Mouse (Mus musculus) small intestine, adult 2 months (tissue): Measurements from ENCODE around the gene Zfp652. TPM values are rescaled to one million over a fixed set of nuclear protein-coding genes. Genes with fewer than 3 reads are reported as not detected.
"Not testable (repeated sequence)": the region's sequence is repeated elsewhere in the genome, so short reads cannot be mapped to it uniquely, and the experiment has no call there.

ENCODE experiments used
- H3K27ac ChIP-seq: fragments of 200-500 bp; 2 replicates; pipeline ENCODE4 v1.5.1; 2012; ENCODE audit warnings: low read depth, low read length, control low read depth, inconsistent platforms; ENCODE audit not compliant: insufficient read depth
- H3K27me3 ChIP-seq: fragments of 200-500 bp; 2 replicates; pipeline ENCODE4 v1.6.1; 2012; ENCODE audit warnings: mild to moderate bottlenecking, moderate library complexity, low read length, inconsistent platforms; ENCODE audit not compliant: control insufficient read depth, insufficient read depth
- H3K36me3 ChIP-seq: fragments of 200-500 bp; 2 replicates; pipeline ENCODE4 v1.6.1; 2012; ENCODE audit warnings: mild to moderate bottlenecking, low read length, control low read depth, inconsistent platforms; ENCODE audit not compliant: control insufficient read depth, insufficient read depth
- H3K4me1 ChIP-seq: fragments of 200-500 bp; 2 replicates; pipeline ENCODE4 v1.6.1; 2012; ENCODE audit warnings: low read length, inconsistent platforms, mixed read lengths; ENCODE audit not compliant: control insufficient read depth, insufficient read depth, insufficient read length
- H3K4me3 ChIP-seq: fragments of 200-500 bp; 2 replicates; pipeline ENCODE4 v1.5.1; 2012; ENCODE audit warnings: low read depth, mild to moderate bottlenecking, control low read depth, inconsistent platforms, low read length, moderate library complexity
- CTCF ChIP-seq: fragments of 200-500 bp; IDR thresholded peaks from 2 replicates; pipeline ENCODE4 v1.5.1; 2012; ENCODE audit warnings: low read depth, mild to moderate bottlenecking, control low read depth, inconsistent platforms, low read length, moderate library complexity, mixed read lengths; ENCODE audit not compliant: insufficient replicate concordance, insufficient read length; ENCODE audit errors: extremely low read depth
- POLR2A ChIP-seq: fragments of 200-500 bp; IDR thresholded peaks from 2 replicates; pipeline ENCODE4 v1.6.1; 2012; ENCODE audit warnings: low read depth, mild to moderate bottlenecking, control low read depth, inconsistent platforms, low read length, moderate library complexity
- WGBS: fragments of 180-500 bp; shearing (Covaris S2); methylation state at CpG from one replicate; pipeline ENCODE4 v1.1.7; 2018; 5-methylcytosine and 5-hydroxymethylcytosine counted together
- polyA plus RNA-seq: library from polyadenylated mRNA; depleted of rRNA; stranded (reverse); fragments of >200 nt; gene quantifications from 2 replicates; pipeline ENCODE4 v1.2.3, GENCODE M21; 2012; rRNA removed

Gene Zfp652
- polyA plus RNA-seq, 1 experiment = 25.1 TPM

DNA sequence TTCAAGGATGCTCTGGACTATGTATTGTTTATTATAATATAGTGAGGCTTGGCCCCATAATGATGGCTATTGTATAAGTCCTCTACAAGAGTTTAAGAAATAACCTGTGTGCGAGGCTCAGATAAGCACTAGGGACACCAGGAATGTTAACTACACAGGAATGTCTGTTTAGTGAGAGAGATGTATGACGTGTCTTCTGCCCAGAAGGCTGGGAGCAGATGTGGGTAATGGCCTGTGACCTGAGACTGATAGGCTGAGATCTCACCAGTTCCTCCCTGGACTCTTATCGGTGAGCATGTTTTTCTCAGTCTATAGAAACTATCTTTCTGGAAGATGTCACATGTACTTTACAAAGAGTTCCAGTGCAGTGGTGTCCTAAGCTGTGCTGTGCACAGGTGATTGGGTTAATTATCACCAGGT lies 147.6 kb downstream of the Zfp652 start:
- TF ChIP-seq CTCF (no peak), POLR2A (no peak)
- no peaks in the 10 kb centered on the region; the same call in 1 of the 2 replicates for H3K4me1 ChIP-seq
- no peaks in the 10 kb centered on the region for H3K27me3 ChIP-seq
- WGBS = 13% methylated on average over 3 of the region's 3 CpGs
- H3K27ac ChIP-seq = no peak overlapping the region
- peaks cover 9% of the 10 kb centered on the region; the same call in 1 of the 2 replicates for H3K36me3 ChIP-seq
- no peak overlapping the region; the same call in 1 of the 2 replicates for H3K4me3 ChIP-seq

DNA sequence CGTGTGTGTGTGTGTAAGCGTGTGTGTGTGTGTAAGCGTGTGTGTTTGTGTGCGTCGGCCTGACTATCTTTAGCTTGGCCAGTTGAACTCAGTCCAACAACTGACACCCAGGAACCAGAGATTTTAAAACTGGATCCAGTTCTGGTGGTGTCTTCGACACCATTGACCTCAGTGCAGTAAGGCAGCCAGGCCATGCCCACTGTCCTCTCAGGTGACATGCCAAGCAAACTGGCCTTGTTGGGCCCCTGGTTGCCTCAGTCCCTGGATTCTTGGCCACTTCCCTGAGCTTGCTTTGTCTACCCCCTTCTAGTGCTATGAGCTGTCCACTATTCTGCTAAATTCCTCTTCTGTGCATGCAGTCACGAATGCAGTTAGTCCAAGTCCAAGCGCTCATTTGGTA lies 148.9 kb downstream of the Zfp652 start:
- TF ChIP-seq POLR2A (no peak), CTCF (no peak)
- 93% methylated on average over 8 of the region's 8 CpGs for WGBS
- H3K4me3 ChIP-seq = no peak overlapping the region
- no peaks in the 10 kb centered on the region for H3K27me3 ChIP-seq
- no peak overlapping the region for H3K27ac ChIP-seq
- H3K36me3 ChIP-seq = peaks cover 20% of the 10 kb centered on the region
- no peaks in the 10 kb centered on the region; the same call in 1 of the 2 replicates for H3K4me1 ChIP-seq

DNA sequence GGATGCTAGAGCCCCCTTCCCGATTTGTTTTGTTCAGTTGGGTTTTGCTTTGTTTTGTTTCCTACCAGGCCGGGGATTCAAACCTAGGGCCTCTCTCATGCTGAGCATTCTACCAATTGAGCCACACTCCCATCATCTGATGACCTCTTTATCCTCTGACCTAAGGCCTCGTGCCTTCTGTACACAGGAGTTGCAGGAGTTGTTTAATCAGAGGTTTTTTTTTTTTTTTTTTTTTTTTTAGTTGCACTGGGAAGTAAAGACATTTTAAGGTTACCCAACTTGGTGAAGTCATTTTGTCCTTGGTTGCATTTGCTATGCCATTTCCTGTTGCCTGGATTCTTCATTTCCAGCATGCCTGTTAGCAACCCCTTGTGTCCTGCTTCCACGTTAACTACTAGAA lies 157.0 kb downstream of the Zfp652 start:
- H3K27me3 ChIP-seq = no peaks in the 10 kb centered on the region
- no peaks in the 10 kb centered on the region for H3K4me1 ChIP-seq
- TF ChIP-seq CTCF = no peak
- TF ChIP-seq POLR2A = no peak
- peaks cover 69% of the 10 kb centered on the region for H3K36me3 ChIP-seq
- H3K4me3 ChIP-seq = no peak overlapping the region
- WGBS = 71% methylated on average over 4 of the region's 4 CpGs
- no peak overlapping the region for H3K27ac ChIP-seq

DNA sequence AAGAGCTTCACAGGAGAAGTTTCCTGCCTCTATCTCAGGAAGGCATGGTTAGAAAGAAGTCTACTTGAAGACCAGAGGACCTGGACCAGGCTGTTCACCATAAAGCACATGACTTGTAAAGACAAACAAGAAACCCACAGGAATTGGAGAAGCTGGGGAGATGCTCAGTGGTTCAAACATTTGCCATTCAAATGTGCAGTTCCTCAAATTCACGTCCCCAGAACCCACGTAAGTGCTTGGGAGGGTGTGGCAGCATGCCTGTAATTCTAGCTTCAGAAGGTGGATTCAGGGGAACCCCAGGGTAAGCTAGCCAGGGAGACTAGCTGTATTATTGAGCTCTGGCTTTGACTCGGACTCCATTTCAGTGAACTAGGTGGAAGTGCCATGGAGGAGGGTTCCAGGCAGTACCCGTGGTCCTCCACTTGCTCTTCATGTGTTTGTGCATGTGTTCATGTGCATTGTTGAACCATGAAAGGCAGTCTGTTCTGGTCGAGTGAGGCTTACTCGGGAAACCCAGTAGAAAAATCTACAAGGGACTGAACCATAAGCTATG lies 157.5 kb downstream of the Zfp652 start:
- Histone ChIP-seq H3K27ac (no peak overlapping the region), H3K36me3 (peaks cover 73% of the 10 kb centered on the region), H3K4me1 (no peaks in the 10 kb centered on the region), H3K4me3 (no peak overlapping the region), H3K27me3 (no peaks in the 10 kb centered on the region)
- 71% methylated on average over 6 of the region's 6 CpGs for WGBS
- TF ChIP-seq POLR2A = no peak
- no peak for TF ChIP-seq CTCF

DNA sequence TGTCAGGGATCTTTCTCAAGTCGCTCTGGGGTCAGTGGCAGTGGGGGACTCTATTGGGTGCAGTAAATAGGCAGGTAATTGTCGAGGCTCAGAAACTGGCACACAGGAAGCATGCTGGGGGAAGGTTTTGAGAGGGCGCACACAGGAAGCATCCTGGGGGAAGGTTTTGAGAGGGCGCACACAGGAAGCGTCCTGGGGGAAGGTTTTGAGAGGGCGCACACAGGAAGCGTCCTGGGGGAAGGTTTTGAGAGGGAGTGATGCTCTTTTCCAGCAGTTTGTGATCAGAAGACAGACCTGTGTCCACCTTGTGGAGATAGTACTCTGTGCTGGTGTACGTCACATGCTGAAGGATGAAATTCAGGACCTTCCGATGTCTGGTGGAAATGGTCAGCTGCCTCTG lies 163.3 kb downstream of the Zfp652 start:
- Histone ChIP-seq H3K4me1 (no peaks in the 10 kb centered on the region), H3K4me3 (no peak overlapping the region), H3K36me3 (peaks cover 53% of the 10 kb centered on the region), H3K27me3 (no peaks in the 10 kb centered on the region), H3K27ac (no peak overlapping the region)
- TF ChIP-seq POLR2A (no peak), CTCF (no peak)
- 74% methylated on average over 9 of the region's 9 CpGs for WGBS

DNA sequence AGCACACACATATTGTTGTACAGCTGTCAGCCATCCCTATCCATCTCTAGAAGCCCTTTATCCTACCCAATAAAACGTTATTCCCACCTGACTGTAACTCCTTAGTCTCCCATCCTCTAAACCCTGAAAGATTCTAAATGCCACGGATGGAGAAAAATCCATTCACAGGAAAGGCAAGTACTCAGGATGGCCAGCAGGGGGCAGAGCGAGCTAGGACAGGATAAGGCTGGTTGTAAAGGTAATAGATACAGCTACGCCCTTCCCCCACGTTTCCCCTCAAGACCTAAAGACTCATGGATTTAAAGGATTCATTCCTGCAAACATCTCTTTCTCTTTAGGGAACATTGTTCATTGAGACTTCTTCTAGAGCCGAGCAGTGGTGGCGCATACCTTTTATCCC lies 163.8 kb downstream of the Zfp652 start:
- 34% methylated on average over 7 of the region's 7 CpGs for WGBS
- H3K4me1 ChIP-seq = no peaks in the 10 kb centered on the region
- H3K27me3 ChIP-seq = no peaks in the 10 kb centered on the region
- H3K36me3 ChIP-seq = peaks cover 53% of the 10 kb centered on the region
- H3K4me3 ChIP-seq = no peak overlapping the region
- no peak overlapping the region for H3K27ac ChIP-seq
- TF ChIP-seq POLR2A (no peak), CTCF (peak; percentile 85; the same call in 1 of the 2 replicates)

DNA sequence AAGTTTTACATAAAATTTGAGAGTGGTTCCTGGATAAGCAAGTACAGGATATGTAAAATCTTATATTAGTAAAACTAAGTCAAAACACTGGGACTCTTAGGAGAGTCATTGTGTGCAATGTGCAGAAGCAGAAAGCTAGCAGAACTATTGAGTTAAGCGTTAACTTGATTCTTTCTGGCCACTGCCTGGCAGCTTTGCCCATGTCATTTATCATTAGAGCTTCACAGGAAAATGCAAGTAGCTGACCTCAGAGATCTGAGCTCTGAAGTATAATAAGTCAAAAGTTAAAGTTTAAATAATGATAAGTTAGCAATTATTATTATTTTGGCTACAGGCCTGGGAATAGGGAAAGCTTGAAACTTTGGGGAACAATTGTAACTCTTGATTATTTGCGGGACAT lies 167.4 kb downstream of the Zfp652 start:
- H3K36me3 ChIP-seq = peaks cover 50% of the 10 kb centered on the region
- 58% methylated on average over 2 of the region's 2 CpGs for WGBS
- not testable (repeated sequence) for H3K4me1 ChIP-seq, H3K4me3 ChIP-seq, H3K27me3 ChIP-seq, H3K27ac ChIP-seq

Other genes starting within 250 kb of the Zfp652 start
- gene Nxph3, start 198.1 kb upstream of the Zfp652 start, polyA plus RNA-seq = 0.23 and 0.61 TPM in 2 replicates
- gene Ngfr, start 124.9 kb upstream of the Zfp652 start, polyA plus RNA-seq = 4.8 and 6.5 TPM in 2 replicates
- 61.3 and 68.9 TPM in 2 replicates for gene Phb, start 45.7 kb upstream of the Zfp652 start, polyA plus RNA-seq
- gene B130006D01Rik, start 10.9 kb downstream of the Zfp652 start, polyA plus RNA-seq = 0.05 TPM in 1 of 2 replicates, not detected in the other
- 236 and 278 TPM in 2 replicates for gene Phospho1, start 111.8 kb downstream of the Zfp652 start, polyA plus RNA-seq
- 2.1 and 4.7 TPM in 2 replicates for gene Gngt2, start 124.5 kb downstream of the Zfp652 start, polyA plus RNA-seq
- 34.0 and 73.5 TPM in 2 replicates for gene Abi3, start 129.8 kb downstream of the Zfp652 start, polyA plus RNA-seq
- gene B4galnt2, start 202.2 kb downstream of the Zfp652 start, polyA plus RNA-seq = 75.7 and 133 TPM in 2 replicates